Mouse (Mus musculus): ENCODE data around the gene Cbr1. TPM values are rescaled to one million over a fixed set of nuclear protein-coding genes. Genes with fewer than 3 reads are reported as not detected.

The Cbr1 gene
- 34.0 and 57.0 TPM in 2 replicates for polyA plus RNA-seq (2012; ENCODE audit: low replicate concordance)

DNA sequence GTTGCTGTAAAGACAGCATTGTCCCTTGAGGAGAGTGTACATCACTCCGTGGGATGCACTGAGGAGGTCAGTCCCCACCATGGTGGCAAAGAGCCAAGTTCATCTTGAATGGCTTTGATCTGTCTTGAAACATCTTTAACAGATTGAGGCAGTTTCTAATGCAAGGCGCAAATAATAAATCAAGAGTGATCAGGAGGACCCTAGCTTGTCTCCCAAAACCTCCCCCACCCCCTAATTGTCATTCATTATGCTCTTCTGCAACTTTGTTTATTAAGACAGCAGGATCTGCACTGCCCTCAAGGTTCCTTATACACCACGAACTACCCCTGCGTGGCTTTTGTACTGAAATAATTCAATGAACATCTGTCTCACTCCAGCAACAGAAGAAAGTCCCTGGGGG lies at the start of gene Cbr1:
Cbr1 (plus strand) TSS at position 301 of the 400 bp plus-strand sequence.

DNA sequence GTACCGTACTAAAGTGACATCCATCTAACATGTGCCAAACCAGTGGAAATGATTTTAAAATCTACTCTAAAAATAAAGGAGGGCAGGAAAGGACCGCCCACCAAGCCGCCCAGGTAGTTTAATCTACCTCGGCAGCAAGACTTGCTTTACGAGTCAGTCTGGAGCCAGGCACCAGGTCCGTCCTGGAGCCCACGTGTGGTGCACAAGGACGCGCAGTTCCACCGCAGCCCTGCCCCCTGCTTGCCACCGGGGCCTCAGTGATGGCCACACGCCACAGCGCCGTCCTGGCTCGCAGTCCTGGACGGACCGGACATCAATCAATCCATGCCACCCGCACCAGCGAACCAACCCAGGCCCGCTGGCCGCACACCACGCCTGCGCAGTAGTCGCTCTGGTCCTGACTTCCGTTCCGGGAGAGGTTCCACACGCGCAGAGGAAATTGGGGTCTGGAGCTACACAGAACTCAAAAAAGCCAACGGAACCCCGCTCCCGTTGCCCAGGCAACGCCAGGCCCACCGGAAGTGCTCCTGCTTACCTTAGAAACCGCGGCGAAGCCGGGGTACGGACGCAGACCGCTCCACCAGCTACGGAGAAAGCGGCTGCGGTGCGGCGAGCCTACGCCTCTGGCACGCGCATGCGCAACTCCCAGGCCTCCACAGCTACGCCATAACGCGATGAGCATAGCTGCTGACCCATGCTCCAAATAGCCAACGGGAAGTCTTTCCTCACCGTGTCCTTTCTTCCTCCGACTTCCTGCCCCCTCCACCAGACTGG lies 2.0 kb upstream of the Cbr1 start, which contains the start of gene Setd4:
Setd4 (minus strand) TSS at position 625 of the 774 bp plus-strand sequence.

GRCm38 (mm10) chr16:93627761-93628400 lies 22.2 kb downstream of the Cbr1 start, which contains the start of gene Gm5678:
Gene Gm5678 (plus strand): TSS chr16:93628097.

Other genes with a start within 250 kb of the Cbr1 start
- gene Setd4, start 1.8 kb upstream of the Cbr1 start, polyA plus RNA-seq (2012; ENCODE audit: low replicate concordance): 3.5 and 4.2 TPM in 2 replicates
- not detected in 2 replicates for gene Gm5678, start 22.2 kb downstream of the Cbr1 start, polyA plus RNA-seq (2012; ENCODE audit: low replicate concordance)
- 3.7 and 7.8 TPM in 2 replicates for gene Cbr3, start 77.4 kb downstream of the Cbr1 start, polyA plus RNA-seq (2012; ENCODE audit: low replicate concordance)
- gene Dop1b, start 106.1 kb downstream of the Cbr1 start, polyA plus RNA-seq (2012; ENCODE audit: low replicate concordance): 36.9 and 40.7 TPM in 2 replicates
- gene Morc3, start 226.3 kb downstream of the Cbr1 start, polyA plus RNA-seq (2012; ENCODE audit: low replicate concordance): 11.4 and 20.7 TPM in 2 replicates

Measured in hematopoietic multipotent progenitor cell, adult 10-12 weeks (in vitro differentiated cells).